Mouse (Mus musculus): ENCODE results near the gene Stk39.

Stk39 gene

GRCm38 (mm10) chr2:68381205-68381604 is 90.9 kb downstream of the Stk39 start:
- peak; percentile 44 for DNase-seq

- peak; percentile 30 for DNase-seq
These were observed 92.4 kb downstream of the Stk39 start for GRCm38 (mm10) chr2:68379631-68380030.

- DNase-seq = no peak
These were observed 93.7 kb downstream of the Stk39 start for GRCm38 (mm10) chr2:68378319-68378718.

- no peak for DNase-seq
These were observed 94.8 kb downstream of the Stk39 start for GRCm38 (mm10) chr2:68377251-68377681.

GRCm38 (mm10) chr2:68376660-68377059 is 95.4 kb downstream of the Stk39 start:
- no peak for DNase-seq

- no peak for DNase-seq
These were observed 97.9 kb downstream of the Stk39 start for GRCm38 (mm10) chr2:68374202-68374601.

- DNase-seq = no peak
These were observed 100.2 kb downstream of the Stk39 start for GRCm38 (mm10) chr2:68371912-68372311.

GRCm38 (mm10) chr2:68370326-68370725 is 101.7 kb downstream of the Stk39 start:
- no peak for DNase-seq

- DNase-seq = no peak
These were observed 103.0 kb downstream of the Stk39 start for GRCm38 (mm10) chr2:68369080-68369479.

- no peak for DNase-seq
These were observed 104.1 kb downstream of the Stk39 start for GRCm38 (mm10) chr2:68367944-68368343.

- DNase-seq = peak; percentile 63
These were observed 105.2 kb downstream of the Stk39 start for GRCm38 (mm10) chr2:68366897-68367193.

- peak; percentile 63 for DNase-seq
These were observed 105.8 kb downstream of the Stk39 start for GRCm38 (mm10) chr2:68366091-68366896.

GRCm38 (mm10) chr2:68365504-68365903 is 106.6 kb downstream of the Stk39 start:
- peak; percentile 29 for DNase-seq

- peak; percentile 79 for DNase-seq
These were observed 107.7 kb downstream of the Stk39 start for GRCm38 (mm10) chr2:68364181-68364900.

- DNase-seq = no peak
These were observed 108.9 kb downstream of the Stk39 start for GRCm38 (mm10) chr2:68363159-68363558.

- DNase-seq = no peak
These were observed 110.4 kb downstream of the Stk39 start for GRCm38 (mm10) chr2:68361701-68362100.

- DNase-seq = peak; percentile 84
These were observed 121.4 kb downstream of the Stk39 start for GRCm38 (mm10) chr2:68350621-68351020.

- peak; percentile 91 for DNase-seq
These were observed 122.3 kb downstream of the Stk39 start for GRCm38 (mm10) chr2:68349593-68350383.

- no peak for DNase-seq
These were observed 123.1 kb downstream of the Stk39 start for GRCm38 (mm10) chr2:68348966-68349365.

GRCm38 (mm10) chr2:68346606-68347237 is 125.3 kb downstream of the Stk39 start:
- DNase-seq = peak; percentile 59

- no peak for DNase-seq
These were observed 126.8 kb downstream of the Stk39 start for GRCm38 (mm10) chr2:68345269-68345668.

- no peak for DNase-seq
These were observed 128.3 kb downstream of the Stk39 start for GRCm38 (mm10) chr2:68343751-68344150.

GRCm38 (mm10) chr2:68342122-68342646 is 129.9 kb downstream of the Stk39 start:
- DNase-seq = no peak
